Mouse (Mus musculus): ENCODE data around the gene Sgpp2.
A peak's percentile ranks its signal among the peaks of the same experiment; 100 is the strongest.

Gene Sgpp2

DNA sequence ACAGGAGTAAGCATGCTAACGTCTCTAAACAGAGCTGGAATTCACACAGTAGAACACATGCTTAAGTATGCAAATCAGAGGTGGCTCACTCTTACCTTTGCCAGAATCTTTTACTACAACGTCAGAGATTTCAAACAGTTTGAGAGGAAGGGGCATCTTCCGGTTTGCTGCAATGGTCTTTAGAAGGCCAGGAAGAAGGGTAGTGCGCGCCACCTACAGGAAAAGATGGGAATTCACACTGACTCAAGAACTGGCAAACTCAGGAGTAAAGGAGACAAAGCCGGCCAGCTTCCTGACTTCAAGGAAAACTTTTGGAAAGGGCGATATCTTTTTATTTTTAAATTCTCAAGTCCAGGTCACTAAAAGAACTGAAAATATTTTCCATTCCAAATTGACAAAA is 144.5 kb downstream of the Sgpp2 start:
- DNase-seq: peak; percentile 30 to 60

Measured in cerebellum, postnatal 25 days (tissue).